Mouse (Mus musculus): ENCODE measurements at regions not wholly inside any gene's neighbourhood (a gene's known extent, or its start where the extent isn't known, plus 50 kb on each side); places are given as distances from the start of the nearest gene placed in this dataset.

DNA sequence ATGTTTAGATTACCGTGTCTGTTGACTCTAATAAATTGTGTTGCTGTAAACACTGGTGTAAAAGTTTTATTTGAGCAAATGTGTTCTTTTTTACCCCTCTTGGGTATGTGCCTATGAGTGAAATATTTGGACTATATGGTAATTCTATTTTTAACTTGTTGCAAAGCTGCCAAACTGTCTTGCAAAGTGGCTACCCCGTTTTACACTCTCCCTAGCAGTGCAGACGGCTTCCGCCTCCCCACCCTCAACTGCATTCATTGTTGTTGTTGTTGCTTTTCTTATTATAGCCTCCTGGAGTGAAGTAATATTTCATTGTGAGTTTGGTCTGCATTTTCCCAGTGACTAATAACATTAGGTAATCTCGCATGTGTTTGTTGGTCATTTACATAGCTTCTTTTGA lies 50.2 kb upstream of the Shb start:
- TF ChIP-seq CTCF (IDR thresholded peaks at IDR 0.05; ENCODE audit: borderline replicate concordance, extremely low read depth, insufficient read depth, insufficient read length) (no peak), POLR2A (IDR thresholded peaks at IDR 0.05; ENCODE audit: borderline replicate concordance, extremely low read depth, insufficient read depth, insufficient read length, poor library complexity, severe bottlenecking) (no peak)

All from brain, embryonic 14.5 days (tissue).